Mouse (Mus musculus) gastrocnemius, adult 2 months (tissue): ENCODE data around the gene Ttc28. TPM values are rescaled to one million over a fixed set of nuclear protein-coding genes. Genes with fewer than 3 reads are reported as not detected.
"Not testable (repeated sequence)": the region's sequence is repeated elsewhere in the genome, so short reads cannot be mapped to it uniquely, and the experiment has no call there.

Experiments used
- DNase-seq: peaks from one replicate; pipeline ENCODE4 v3.0.0; 2022
- H3K27ac ChIP-seq: fragments of 200-600 bp; 2 replicates; pipeline ENCODE4 v1.8.1; 2022; ENCODE audit warnings: mild to moderate bottlenecking
- H3K4me3 ChIP-seq: fragments of 200-600 bp; 2 replicates; pipeline ENCODE4 v1.8.1; 2022; ENCODE audit warnings: mild to moderate bottlenecking, moderate library complexity
- CTCF ChIP-seq: fragments of 200-600 bp; IDR thresholded peaks from 2 replicates; pipeline ENCODE4 v1.8.1; 2022; ENCODE audit warnings: antibody characterized with exemption, mild to moderate bottlenecking, moderate library complexity
- intact Hi-C: fragments of 180-260 bp; cut with DNase I; formaldehyde crosslinking; loops from one replicate; pipeline ENCODE4 v1.15.1; 2025
- total RNA-seq, 2 experiments: library from RNA; stranded (reverse); gene quantifications; 2 replicates each; pipeline ENCODE4 v1.2.3; 2021

The Ttc28 gene
- total RNA-seq, 2 experiments from 2014 or later = 11.9 to 16.6 TPM

DNA sequence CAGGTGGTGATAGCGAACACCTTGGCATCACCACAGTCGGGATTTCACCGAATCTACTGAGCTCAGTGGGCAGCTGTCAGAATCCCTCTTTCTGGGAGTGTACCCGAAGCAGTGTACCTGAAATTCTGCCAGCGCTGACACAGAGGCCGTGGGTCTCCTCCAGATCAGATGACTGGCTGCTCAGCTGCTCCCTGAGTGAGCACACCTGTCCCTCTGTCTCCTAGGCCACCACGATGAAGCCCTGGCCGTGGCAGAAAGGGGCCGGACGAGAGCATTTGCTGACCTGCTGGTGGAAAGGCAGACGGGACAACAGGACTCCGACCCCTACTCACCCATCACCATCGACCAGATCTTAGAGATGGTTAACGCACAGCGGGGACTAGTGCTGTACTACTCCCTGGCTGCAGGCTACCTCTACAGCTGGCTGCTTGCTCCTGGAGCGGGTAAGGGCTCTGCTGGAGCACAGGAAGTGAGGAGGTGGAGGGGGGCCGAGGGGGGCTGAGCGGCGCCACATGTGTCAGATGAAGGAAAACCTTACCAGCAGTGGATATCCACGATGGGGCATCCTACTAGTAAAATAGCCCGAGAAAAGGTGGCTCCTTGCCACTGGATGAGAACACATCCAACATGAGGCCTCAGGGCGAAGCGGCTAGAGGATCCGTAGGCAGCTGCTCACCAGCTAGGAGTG is 353.6 kb downstream of the Ttc28 start:
- no peak overlapping the region for H3K4me3 ChIP-seq
- peak; percentile 43 for DNase-seq
- no peak overlapping the region for H3K27ac ChIP-seq
- intact Hi-C loops = no loop called here
- no peak for TF ChIP-seq CTCF

DNA sequence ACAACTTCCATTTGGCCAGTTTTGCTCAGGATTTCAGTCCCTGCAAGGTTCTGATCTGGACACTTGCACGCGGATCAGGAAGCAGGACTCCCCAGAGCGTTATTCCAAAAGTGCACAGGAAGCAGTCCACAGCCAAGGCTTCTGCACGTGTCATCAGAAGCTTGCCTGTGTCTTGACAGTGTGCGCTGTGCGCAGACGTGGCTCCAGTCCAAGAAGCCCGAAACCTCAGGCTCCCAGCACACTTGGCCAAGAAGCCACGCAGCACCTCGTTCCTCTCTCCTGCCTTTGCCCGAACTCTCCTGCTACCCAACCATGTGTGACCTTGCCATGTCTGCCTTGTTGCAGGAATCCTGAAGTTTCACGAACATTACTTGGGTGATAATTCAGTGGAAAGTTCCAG is 355.5 kb downstream of the Ttc28 start:
- H3K27ac ChIP-seq = peak overlapping the region; percentile 46; the same call in 1 of the 2 replicates
- peak overlapping the region; percentile 55 for H3K4me3 ChIP-seq
- no peak for TF ChIP-seq CTCF
- peak; percentile 84 for DNase-seq
- intact Hi-C loops = no loop called here

DNA sequence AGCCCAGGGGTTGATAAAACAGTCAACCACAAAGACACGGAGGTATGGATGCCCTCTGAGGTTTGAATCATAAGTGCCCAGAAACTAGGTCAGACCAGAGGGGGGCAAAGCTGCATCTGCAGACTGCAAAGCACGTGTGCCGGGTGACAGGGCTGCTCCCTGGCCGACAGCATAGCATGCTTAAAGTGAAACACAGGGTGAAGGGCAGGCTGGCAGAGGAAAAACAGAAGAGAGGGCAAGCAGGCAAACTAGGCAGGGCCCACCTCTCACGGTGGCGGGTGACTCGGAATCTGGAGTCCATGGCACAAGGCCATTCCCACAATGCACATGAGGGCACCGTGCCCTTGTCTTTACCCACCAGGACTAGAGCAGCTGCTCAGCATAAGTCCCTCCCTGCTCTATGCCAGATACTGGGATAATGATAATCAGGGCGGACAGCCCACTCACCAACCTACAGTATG is 357.6 kb downstream of the Ttc28 start:
- TF ChIP-seq CTCF = no peak
- intact Hi-C loops = no loop called here
- no peak overlapping the region for H3K27ac ChIP-seq
- no peak for DNase-seq
- no peak overlapping the region for H3K4me3 ChIP-seq

DNA sequence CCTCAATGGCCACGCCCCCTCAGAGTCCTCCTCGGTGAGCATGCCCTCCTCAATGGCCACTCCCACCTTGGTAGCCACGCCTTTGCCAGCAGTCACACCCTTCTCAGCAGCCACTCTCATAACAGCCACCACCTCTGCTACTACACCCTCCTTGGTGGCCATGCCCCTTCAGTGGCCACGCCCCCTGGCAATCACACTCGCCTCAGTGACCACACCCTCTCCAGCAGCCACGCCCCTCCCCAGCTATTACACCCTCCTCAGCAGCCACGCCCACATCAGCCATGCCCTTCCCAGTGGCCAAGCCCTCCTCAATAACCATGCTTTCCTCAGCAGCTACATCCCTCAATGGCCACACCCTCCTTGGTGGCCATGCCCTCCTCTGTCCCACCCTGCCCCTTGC is 359.6 kb downstream of the Ttc28 start:
- H3K4me3 ChIP-seq = no peak overlapping the region
- H3K27ac ChIP-seq = no peak overlapping the region
- intact Hi-C loops = no loop called here
- no peak for TF ChIP-seq CTCF
- DNase-seq = peak; percentile 52

DNA sequence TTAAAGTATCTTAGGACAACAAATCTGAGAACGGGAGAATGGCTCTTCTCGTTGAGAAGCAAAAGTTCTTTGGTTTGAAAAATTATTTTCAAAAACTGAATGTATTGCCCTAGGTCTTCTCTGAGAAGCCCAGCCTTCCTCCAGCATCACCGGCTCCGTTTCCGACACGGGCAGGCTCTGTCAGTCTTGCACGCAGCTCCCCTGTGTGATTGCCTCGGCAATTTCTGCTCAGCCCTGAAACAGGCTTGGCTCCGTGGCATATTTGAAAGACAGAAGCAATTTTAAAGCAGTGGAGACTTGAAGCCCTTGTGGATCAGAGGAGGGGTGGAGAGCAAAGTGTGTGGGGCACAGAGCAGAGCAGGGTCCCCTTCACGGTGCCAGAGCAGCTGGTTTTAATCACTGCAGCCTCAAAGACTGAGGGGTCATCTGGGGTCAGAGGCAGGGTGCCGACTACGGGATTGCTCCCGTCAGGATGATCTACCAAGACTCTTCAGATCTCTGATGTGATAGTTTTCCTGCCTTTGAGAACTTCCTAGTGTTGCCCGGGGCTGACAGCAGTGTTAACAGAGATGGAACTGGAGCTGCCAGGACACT is 363.9 kb downstream of the Ttc28 start:
- no peak for TF ChIP-seq CTCF
- DNase-seq = peak; percentile 63
- Histone ChIP-seq H3K4me3 (no peak overlapping the region), H3K27ac (peak overlapping the region; percentile 35)
- intact Hi-C loops = no loop called here

DNA sequence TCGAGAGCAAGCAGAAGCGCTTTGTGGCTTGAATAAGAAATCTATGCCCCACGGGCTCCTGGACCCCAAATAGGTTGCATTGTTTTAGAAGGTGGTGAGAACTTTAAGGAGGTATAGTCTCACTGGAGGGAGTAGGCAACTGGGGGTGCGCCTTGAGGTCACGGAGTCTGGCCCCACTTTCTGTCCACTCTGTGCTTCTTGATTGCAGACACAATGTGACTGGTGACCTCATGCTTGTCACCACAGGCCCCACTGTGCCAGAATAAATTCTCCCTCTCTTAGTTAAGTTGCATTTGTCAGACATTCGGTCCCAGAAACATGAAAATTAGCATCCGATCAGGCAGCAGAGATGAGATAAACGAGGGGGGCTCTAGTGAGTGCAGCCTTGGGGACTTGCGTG is 364.5 kb downstream of the Ttc28 start:
- H3K27ac ChIP-seq = no peak overlapping the region; the same call in 1 of the 2 replicates
- TF ChIP-seq CTCF = no peak
- peak; percentile 24 for DNase-seq
- intact Hi-C loops = no loop called here
- no peak overlapping the region for H3K4me3 ChIP-seq

DNA sequence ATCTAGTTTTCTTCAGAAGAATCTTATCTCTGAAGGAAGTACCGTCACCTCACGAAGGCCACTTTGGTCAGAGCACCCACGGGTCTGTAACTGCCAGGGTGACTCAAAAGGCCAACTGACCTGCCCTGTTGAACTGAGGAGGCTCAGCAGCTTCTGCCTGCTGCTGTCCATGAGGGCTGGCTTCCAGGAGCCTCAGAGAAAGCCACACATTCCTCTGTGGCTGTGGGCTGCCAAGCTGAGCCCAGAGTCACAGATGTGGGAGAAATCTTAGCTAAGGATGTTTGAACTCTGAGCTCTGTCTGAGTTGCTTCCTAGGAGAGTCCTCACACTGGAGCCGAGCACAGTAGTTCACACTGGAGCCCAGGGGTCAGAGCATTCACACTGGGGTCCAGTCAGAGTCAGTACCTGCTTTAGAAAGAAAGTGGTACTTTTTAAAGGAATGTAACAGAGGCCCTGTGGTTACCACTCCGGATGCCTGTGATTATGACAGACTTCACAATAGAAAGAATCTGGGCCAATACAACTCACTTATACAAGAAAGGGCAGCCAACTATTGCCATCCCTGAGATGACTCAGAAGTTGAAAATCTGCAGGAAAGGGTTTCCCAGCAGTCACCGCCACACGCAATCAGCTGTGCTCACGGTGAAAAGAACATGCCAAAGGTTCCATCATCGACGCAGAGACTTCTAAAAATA is 368.1 kb downstream of the Ttc28 start:
- Histone ChIP-seq H3K4me3 (no peak overlapping the region), H3K27ac (peak overlapping the region; percentile 62)
- peak; percentile 62 for DNase-seq
- intact Hi-C loops = no loop called here
- no peak for TF ChIP-seq CTCF

DNA sequence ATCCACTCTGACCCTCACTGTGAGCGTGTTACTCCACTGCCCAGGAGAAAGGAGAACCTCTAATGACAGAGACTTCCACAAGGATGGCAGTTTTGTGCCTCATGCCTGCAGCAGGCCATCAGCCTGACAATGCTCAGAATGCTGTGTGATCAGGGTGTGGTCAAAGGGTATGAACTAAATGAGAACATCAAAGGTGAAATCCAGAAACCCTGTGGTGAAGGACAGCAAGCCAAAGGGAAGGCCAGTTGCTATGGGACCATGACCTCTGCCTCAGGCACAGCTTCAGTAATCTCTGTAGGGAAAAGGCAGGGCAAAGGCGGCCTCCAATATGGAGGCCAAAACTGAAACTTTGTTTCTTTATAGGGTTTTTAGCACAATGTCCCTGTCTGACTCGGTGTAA is 372.5 kb downstream of the Ttc28 start:
- H3K4me3 ChIP-seq = no peak overlapping the region
- no peak for TF ChIP-seq CTCF
- no peak overlapping the region for H3K27ac ChIP-seq
- intact Hi-C loops = no loop called here
- no peak for DNase-seq

DNA sequence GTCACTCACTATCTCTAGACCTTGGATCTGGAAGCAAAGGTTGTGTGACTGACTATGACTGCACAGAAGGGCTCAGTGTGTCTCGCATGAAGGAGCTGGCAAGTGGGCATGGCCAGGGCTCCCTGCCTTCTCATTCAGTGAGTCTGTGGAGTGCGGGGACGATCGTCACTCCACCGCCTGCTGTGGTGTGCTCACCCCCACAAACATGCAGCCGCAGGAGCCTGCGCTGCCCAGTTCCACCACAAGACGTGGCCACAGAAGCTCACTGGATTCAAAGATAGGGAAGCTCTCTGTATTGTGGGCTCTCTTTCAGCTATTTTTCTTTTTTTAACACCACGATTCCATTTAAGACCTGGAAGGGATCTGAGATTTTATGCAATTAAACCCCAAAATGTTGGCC is 374.8 kb downstream of the Ttc28 start:
- no peak for DNase-seq
- H3K27ac ChIP-seq = no peak overlapping the region
- intact Hi-C loops = no loop called here
- H3K4me3 ChIP-seq = no peak overlapping the region
- no peak for TF ChIP-seq CTCF

DNA sequence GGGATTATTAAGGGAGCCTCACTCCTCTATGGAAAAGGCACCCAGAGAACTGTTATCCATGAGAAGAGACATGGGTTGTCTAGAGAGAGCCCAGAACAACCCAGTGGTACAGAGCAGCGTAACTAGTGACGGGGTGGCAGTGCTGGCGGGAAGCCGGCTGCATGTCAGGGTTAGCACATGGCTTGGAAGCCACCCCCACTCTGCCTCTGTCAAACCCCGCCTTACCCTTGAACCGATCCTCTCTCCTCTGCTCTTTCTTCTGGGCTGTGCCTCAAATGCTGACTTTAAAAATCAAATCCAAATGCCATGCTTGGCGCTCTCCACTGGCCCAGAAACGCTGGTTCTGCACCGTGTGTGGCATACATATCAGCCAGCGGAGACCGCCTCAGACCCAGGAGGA is 375.2 kb downstream of the Ttc28 start:
- Histone ChIP-seq H3K27ac (no peak overlapping the region), H3K4me3 (no peak overlapping the region)
- intact Hi-C loops = loop anchor here (5.0 kb wide), 2 partner anchors 272 to 412 kb away; no protein-coding TSS in a partner anchor

DNA sequence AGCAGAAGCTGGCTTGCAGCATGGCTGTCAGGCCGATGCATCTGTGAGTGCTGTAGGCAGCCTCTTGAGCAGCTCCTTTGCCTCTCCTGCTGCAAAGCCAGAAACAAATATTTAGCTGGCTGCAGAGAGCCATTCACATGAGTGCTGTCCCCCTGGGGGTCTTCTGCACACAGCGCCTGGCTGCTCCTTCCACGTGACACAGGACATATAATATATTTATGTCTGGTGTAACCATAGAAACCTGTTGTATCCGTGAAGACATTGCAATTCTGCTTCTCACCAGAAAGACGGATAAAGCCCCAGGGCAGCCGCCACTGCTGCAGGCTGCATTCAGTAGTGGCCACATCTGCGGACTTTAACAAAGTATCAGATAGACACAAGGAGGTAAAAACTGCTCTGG is 376.6 kb downstream of the Ttc28 start:
- intact Hi-C loops = loop anchor here (5.0 kb wide), 2 partner anchors 274 to 414 kb away; no protein-coding TSS in a partner anchor
- H3K4me3 ChIP-seq = no peak overlapping the region
- no peak overlapping the region for H3K27ac ChIP-seq
- DNase-seq = no peak
- no peak for TF ChIP-seq CTCF

More for the DNA sequence above, 375.2 kb downstream of the Ttc28 start:
- peak; percentile 55 for DNase-seq
- TF ChIP-seq CTCF = no peak

DNA sequence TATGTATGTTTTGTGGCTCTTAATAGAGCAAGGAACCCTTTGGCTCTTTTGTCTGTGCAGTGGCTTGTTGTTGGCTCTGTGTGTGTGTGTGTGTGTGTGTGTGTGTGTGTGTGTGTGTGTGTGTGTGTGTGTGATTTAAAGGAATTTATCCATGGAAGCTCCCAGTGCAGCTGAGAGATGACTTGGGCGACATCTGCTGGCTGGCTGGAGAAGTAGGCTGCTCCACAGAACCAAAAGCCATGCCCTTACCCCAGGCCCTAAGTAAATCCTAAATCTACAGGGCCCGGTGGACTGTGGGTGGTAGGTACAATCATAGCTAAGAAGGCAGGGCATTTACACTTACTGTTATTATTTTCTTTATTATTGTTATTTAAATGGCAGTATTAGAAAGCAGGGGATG is 377.5 kb downstream of the Ttc28 start:
- Histone ChIP-seq H3K27ac (no peak overlapping the region), H3K4me3 (no peak overlapping the region)
- peak; percentile 73 for TF ChIP-seq CTCF
- intact Hi-C loops = loop anchor here (5.0 kb wide), 2 partner anchors 275 to 415 kb away; no protein-coding TSS in a partner anchor
- peak; percentile 82 for DNase-seq

DNA sequence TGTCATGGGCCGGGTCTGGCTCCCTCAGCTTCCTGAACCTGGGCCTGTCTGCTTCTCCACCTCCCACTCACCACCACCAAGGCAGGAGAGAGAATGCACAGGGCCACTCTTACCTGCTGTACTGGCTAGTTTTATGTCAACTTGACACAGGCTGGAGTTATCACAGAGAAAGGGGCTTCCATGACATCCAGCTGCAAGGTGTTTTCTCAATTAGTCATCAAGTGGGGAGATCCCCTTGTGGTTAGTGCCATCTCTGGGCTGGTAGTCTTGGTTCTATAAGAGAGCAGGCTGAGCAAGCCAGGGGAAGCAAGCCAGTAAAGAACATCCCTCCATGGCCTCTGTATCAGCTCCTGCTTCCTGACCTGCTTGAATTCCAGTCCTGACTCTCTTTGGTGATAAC is 381.6 kb downstream of the Ttc28 start:
- intact Hi-C loops = not testable (repeated sequence)

More for the DNA sequence above, 381.6 kb downstream of the Ttc28 start:
- H3K27ac ChIP-seq = peak overlapping the region; percentile 79
- DNase-seq, H3K4me3 ChIP-seq: not testable (repeated sequence)
